Mouse (Mus musculus) cerebellum, adult 2 months (tissue): ENCODE measurements at regions not wholly inside any gene's neighbourhood (a gene's known extent, or its start where the extent isn't known, plus 50 kb on each side); places are given as distances from the start of the nearest gene placed in this dataset.

ENCODE experiments used
- CTCF ChIP-seq: fragments of 200-500 bp; IDR thresholded peaks from 2 replicates; pipeline ENCODE4 v1.5.1; 2011; ENCODE audit warnings: low read depth, mild to moderate bottlenecking, control low read depth, low read length, moderate library complexity, borderline replicate concordance; ENCODE audit not compliant: insufficient read depth
- POLR2A ChIP-seq: fragments of 200-500 bp; IDR thresholded peaks from 2 replicates; pipeline ENCODE4 v1.6.1; 2011; ENCODE audit warnings: low read length, control low read depth, borderline replicate concordance; ENCODE audit not compliant: insufficient read depth

GRCm38 (mm10) chr10:24367010-24367409 lies 143.7 kb downstream of the Moxd1 start:
- TF ChIP-seq CTCF (no peak), POLR2A (no peak)
